Mouse (Mus musculus) erythroid progenitor cell, adult 5-6 weeks (primary cell): ENCODE results near the gene 2510002D24Rik. TPM values are rescaled to one million over a fixed set of nuclear protein-coding genes. Genes with fewer than 3 reads are reported as not detected.
A peak's percentile ranks its signal among the peaks of the same experiment; 100 is the strongest.

ENCODE experiments used
- ATAC-seq: replicated peaks from 2 replicates; pipeline ENCODE4 v1.8.0; 2016; ENCODE audit warnings: moderate number of reproducible peaks, mild to moderate bottlenecking, moderate TSS enrichment, inconsistent platforms; ENCODE audit not compliant: poor library complexity, low FRiP score, severe bottlenecking
- total RNA-seq, 2 experiments: library from RNA; stranded (forward) in 1 of 2; stranded (reverse) in 1 of 2; fragments of 150-400 nt in 1 of 2; fragments of 186-747, 209-891 nt in 1 of 2; gene quantifications; 2 replicates each; pipeline versions ENCODE4 v1.2.3 to v1.2.4; 2015 to 2017; ENCODE audit warnings: low replicate concordance in 2 of 2

Gene 2510002D24Rik
- total RNA-seq (2015; ENCODE audit: low replicate concordance) (5.4 and 7.5 TPM in 2 replicates), total RNA-seq (2017; ENCODE audit: low replicate concordance) (3.9 TPM in 2 replicates)

- ATAC-seq, result peak; percentile 93
These were observed at the start of gene 2510002D24Rik, which contains the start of gene Gm28539 for GRCm38 (mm10) chr16:18836468-18837208. Gene 2510002D24Rik (plus strand): TSS chr16:18836578. Gene Gm28539 (plus strand): TSS chr16:18836584.

DNA sequence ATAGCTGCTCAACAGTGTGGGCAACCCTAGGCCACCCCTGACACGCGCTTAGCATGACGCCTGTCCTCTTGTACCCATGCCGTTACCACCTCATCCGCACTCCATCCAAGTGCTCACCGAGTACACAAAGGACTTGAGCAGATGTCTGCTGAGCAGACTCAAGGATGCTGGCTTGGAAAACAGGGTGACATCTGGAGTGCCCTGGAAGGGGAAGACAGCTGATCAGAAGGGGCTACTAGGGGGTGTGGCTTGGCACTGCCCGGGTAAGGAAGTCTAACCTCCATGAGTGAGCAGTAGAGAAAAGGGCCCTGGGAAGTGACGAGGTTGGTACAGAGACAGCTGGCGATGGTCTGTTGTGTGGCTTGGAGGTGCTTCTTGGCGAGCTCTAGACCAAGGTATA, 49.7 kb upstream of the 2510002D24Rik start:
- no peak for ATAC-seq

GRCm38 (mm10) chr16:18788627-18789406, 47.6 kb upstream of the 2510002D24Rik start:
- no peak for ATAC-seq

- no peak for ATAC-seq
These were observed 41.0 kb upstream of the 2510002D24Rik start for GRCm38 (mm10) chr16:18795223-18795899.

DNA sequence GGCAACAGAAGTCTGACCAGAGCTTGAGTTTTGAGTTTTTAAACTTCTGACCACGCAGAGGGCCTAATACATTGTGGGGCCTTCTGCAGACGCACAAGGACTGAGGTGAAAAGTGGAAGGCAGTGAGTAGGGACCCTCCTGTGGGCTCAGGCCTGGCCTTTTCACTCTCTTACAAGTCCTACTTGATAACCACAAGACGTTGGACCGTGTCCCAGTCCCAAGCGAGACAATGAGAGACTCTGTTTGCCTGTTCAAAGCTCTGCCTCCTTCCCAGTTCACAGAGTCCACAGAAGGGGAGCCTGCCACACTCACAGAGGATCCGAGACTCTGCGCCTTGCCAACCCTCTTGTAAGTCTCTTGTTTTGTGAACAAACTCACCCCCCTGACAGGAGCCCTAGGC, 39.7 kb upstream of the 2510002D24Rik start:
- no peak for ATAC-seq

DNA sequence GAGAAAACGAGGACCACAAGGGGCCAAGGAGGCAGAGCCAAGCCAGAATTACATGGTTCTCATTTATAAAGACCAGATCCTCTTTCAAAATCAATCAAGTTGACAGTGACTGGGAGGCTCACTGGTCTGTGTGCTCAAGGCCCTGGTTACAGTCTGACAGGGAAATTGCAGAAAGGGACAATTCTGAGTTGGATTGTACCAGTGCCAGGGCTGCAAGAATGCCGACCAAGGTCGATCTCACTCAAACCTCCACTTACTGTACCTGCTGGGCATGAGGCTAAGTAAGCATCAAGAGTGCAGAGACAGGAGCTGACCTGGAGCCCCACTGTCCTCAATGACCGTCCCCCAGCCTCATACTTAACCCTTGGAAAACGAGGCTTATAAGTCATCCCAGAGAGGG, 38.2 kb upstream of the 2510002D24Rik start:
- no peak for ATAC-seq

DNA sequence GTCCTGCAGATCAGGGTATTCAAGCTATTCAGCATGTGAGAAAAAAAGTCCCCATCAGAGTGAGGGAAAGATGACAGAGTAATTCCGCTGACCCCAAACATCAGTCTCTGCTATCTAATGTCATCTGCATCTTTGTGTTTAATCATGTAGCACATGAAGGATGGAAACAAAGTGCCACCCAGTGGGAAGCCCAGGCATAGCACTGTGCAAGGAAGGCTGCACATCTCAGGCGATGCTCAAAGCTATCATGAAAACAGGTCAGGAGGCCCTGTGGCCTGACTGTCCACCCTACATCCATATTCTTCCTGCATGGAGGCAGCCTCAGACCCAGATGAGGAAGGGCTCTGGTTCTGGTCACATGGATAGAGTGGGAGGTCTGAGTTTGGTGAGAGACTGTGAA, 37.5 kb upstream of the 2510002D24Rik start:
- no peak for ATAC-seq

DNA sequence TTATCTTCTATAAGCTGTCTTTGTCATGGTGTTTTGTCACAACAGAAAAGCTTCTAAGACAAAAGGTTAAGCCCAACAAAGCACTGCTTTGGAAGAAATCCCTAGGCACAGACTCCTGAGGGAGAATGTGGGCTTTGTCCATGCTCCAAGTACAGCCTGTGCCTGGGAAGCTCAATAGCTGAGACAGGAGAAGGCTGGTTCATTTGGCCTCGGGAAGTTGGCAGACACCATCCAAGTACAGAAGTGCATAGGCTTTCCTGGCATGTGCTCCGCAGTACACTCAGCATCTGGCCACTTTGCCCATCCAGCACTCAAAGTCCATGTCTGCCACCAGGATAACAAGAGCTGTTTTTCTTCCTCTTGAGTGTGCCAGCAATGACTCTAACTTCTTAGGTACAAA, 30.6 kb upstream of the 2510002D24Rik start:
- no peak for ATAC-seq

GRCm38 (mm10) chr16:18809001-18809400, 27.4 kb upstream of the 2510002D24Rik start:
- ATAC-seq, result no peak

DNA sequence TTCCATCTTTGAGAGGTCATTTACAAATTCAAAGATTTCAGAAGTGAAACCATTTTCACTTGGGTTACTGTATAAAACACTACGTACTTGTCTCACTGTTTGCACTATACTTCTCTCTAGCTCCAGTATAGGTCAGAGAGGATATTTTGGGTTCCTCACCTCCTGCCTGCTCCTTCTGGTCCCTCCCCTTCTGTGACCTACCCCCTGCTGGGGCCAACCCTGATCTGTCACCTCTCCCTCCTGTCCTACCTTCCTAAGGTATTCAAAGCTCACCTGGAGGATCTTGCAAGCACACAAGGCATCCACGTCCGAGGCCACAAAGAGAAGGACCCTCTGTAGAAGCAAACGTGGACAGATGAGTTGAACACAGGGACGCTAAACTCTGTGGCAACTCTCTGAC, 25.3 kb upstream of the 2510002D24Rik start:
- peak; percentile 40 for ATAC-seq

DNA sequence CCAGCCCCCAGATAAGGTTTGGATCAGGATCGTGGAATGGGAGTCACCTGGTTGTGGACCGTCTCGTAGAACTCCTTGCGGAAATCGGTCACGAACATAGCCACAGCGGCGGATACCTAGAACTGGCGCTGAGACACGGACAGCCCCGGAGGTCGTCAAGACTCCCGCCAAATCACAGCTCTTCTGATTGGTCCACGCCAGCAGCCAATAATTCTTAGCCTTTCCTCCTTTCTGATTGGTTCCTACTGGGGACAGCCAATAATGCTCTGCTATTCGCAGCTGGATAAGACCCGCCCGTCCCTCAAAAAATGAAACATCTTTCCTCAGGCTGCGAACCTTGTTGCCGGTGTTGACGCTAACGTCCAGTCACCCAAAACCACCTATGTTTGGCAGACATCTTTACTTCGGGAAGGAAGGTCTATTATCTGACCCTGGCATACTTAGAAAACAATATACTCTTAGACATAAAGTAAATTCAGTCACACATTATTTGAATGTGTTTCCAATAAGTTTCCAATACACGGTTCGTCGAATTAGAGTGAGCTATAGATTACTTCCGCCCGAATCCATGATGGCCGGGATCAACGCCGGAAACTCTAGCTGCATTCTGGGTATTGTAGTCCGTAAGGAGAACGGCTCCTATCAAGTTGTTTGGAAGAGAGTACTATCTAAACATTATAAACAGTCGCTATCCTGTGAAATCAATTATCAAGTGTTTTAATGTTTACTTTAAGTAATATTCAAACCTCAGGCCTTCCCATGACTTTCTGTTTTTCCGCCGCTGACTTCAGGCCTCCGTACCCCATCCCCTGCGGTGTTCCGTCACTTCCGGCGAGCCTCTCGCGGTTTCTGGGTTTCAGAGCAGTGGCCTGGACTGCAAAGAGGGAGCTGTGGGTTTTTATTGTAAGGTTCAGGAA, 24.7 kb upstream of the 2510002D24Rik start, which contains the start of the genes Ufd1 and Cdc45:
TSS of gene Ufd1 (plus strand) at position 312 of the 917 bp plus-strand sequence.
TSS of gene Cdc45 (minus strand) at position 520 of the 917 bp plus-strand sequence.
- peak; percentile 90 for ATAC-seq

DNA sequence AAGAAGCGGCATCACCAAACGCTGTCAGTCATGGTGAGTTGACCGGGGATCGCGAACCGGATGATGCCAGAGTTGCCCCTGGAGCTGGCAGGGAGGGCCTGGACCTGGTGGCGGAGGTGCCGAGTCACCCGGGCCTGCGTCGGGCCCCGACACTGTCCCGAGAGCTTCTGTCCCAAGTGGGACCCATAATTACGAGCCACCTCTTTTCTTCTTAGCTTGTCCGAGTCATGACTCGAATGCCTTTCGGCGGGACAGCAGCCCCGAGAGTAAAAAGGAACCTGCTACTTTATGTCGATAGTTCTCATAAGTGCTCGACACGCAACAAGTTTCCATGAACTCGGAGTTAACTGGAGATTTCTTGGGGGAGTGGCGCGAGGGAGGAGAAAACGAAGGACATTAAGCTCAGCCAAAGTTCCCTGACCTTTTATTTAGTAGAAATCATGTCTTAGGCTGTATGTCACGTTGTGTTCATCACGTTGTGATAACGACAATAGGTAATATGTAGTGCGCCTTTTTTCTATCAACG, 23.9 kb upstream of the 2510002D24Rik start:
- peak; percentile 54 for ATAC-seq

DNA sequence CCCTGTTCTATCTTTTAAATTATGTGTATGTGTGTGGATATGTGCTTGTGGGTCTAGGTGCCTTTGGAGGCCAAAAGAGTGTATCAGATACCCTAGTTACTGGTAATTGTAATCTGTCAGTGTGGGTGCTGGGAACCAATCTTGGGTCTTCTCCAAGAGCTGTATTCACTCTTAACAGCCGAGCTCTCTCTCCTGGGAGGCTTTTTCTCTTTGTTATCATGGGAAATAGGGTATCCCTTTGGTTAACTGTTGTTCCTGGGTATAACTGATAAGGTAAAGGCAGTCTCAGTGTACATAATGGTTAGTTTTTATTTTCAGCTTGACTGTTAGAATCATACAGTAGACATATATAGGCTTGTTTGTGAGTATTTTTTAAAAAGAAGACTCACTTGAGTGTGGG, 14.0 kb upstream of the 2510002D24Rik start:
- ATAC-seq, result no peak

- no peak for ATAC-seq
These were observed 13.5 kb upstream of the 2510002D24Rik start for GRCm38 (mm10) chr16:18822925-18823324.

GRCm38 (mm10) chr16:18828630-18829029, 7.7 kb upstream of the 2510002D24Rik start:
- ATAC-seq, result no peak

DNA sequence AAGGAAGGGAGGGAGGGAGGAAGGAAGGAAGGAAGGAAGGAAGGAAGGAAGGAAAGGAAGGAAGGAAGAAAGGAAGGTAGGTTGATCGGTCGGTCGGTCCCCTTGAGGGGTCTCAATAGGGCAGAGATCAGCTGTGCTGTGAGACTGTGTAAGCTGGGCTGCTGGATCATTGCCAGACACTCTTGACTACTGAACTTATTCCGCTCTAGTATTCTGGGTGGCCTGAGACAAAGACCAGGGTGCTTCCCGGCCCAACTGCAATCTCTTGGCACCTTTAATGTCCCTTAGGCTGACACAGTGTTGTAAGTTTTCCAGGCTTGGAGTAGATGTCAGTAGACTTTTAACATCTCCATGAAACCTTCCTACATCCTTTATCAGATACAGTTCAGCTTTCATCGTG, 7.3 kb upstream of the 2510002D24Rik start:
- no peak for ATAC-seq

DNA sequence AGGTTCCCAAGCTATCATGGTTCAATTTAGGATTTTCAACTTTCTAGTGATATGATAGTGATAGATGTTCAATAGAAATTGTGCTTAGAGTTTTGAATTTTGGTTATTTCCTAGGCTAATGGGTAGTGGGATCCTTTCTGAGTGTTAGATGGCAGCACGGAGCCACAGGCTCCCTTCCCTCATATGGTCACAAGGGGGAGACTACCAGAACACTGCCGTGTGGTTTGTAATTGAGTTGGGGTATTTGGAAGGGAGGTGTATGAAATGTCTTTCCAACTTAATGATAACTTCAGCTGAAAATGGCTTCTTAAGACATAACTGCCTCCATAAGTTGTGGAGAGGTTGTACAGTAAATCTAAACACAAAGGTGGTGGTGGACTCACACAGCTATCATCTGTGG, 2.9 kb upstream of the 2510002D24Rik start:
- ATAC-seq, result no peak

DNA sequence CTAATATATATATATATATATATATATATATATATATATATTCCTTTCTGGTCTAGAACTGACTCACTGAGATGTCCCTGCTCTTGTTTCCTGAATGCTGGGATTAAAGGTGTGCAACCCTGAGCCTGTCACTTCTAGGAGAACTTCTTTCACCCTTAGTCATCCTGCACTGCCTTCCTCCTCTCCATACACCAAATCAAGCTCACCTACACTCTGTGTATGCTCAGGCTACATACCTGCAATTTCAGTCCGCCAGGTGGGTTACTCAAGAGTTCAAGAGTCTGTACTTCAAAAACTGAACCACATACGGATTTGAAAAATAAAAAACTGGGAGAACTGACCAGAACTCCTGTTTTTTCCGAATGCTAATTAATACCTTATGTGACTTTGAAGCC, 308 bp upstream of the 2510002D24Rik start:
- ATAC-seq, result no peak

DNA sequence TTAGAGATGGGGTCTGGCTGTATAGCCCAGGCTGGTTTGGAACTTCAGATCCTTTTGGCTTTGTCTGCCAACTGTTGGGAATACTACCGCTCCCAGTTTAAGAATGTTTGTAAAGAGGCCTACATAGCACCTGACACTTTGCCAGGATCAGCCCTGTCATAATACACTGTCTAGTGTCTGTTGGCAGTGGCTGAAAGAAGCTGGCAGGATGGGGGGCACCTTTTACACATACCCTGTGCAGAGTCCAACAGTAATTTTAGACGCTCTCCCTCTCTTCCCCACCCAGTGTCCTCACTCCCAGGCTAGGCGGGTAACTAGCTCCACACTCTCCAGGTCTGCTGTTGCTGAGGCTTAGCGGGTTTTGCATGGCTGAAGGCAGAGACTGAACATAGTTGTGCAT, 2.0 kb downstream of the 2510002D24Rik start:
- no peak for ATAC-seq
